Mouse (Mus musculus): ENCODE data around the gene Ube2e3.

DNA sequence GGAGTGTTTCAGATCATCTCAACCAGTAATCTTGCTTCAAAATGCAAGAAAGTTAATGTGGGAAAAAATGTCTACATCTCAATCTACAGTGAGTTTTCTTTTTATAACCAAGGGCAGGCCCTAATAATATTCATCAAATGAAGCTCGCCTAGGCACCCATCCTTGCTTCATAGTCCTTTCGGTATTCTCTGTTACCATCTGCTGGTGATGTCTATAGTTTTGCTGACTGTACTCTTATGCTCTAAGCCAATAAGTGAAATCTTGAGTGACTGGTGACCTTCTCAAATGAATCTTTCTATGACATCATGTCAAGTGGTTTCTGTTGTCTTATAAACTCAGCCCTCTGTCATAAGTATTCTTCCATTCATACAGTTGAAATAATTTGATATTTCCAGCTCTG, 97.1 kb downstream of the Ube2e3 start:
- TF ChIP-seq CHD2 (IDR thresholded peaks at IDR 0.05; ENCODE audit: low read depth, low read length): no peak
- TF ChIP-seq ZNF384 (IDR thresholded peaks at IDR 0.05; ENCODE audit: low read depth, low read length): no peak
- TF ChIP-seq MAFK (IDR thresholded peaks at IDR 0.05; ENCODE audit: insufficient read depth, low read depth, low read length): no peak

Data from ES-E14 (cell line).